25 mouse cellular contexts compared by ENCODE assay signal in the genomic region with DNA sequence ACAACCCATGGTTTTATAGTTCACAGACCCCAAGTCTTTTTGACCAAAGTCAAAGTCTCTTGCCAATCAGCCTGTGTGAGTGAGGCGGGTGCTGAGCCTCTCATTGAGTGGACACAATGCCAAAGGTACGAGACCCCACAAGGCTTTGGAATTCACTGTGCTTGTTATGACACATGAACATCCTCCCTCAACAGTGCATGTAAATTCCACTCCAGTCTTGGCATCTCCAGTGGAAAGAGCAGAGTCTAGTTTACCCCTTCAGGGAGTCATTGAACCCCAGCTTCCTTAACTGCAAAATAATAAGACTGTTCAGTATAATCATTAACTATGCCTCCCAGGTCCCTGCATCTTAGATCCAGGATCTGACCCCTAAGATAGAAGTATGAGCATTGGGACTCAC. TPM values are rescaled to one million over a fixed set of nuclear protein-coding genes. Genes with fewer than 3 reads are reported as not detected.
DNase-seq lines count a peak whose midpoint lies in the region; ATAC-seq and TF ChIP-seq lines count a peak whose summit lies in the region.
"Had no signal": no experiment of that assay in that cellular context is flagged by ENCODE, and none has a peak within 500 bp of the region (broad histone marks: within the 10 kb centered on the region; RNA-seq: fewer than 3 reads in every experiment).

No protein-coding gene starts in this region.

- WGBS in kidney, adult 2 months, result 54% methylated on average over 2 of the region's 2 CpGs
- WGBS in kidney, embryonic 16.5 days, result 81% methylated on average over 2 of the region's 2 CpGs
- WGBS in hindbrain, embryonic 16.5 days, result 93% methylated on average over 2 of the region's 2 CpGs

- H3K4me1 ChIP-seq in kidney, adult 2 months (ENCODE audit: control insufficient read depth, insufficient read depth, low read length), result peaks cover 15% of the 10 kb centered on the region
- peaks cover 8% of the 10 kb centered on the region for H3K4me1 ChIP-seq in kidney, embryonic 16.5 days (ENCODE audit: insufficient read depth, low read length)
- no peaks in the 10 kb centered on the region for H3K4me1 ChIP-seq in hindbrain, embryonic 16.5 days (ENCODE audit: control insufficient read depth, insufficient read depth, low read depth, low read length)
- H3K4me1 ChIP-seq: hindbrain, embryonic 12.5 days had no signal

- no peaks in the 10 kb centered on the region for H3K27me3 ChIP-seq in kidney, adult 2 months (replicated peaks; ENCODE audit: control insufficient read depth, insufficient read depth, low read length)
- no peaks in the 10 kb centered on the region for H3K27me3 ChIP-seq in kidney, embryonic 16.5 days (ENCODE audit: insufficient read depth, low read length)
- no peaks in the 10 kb centered on the region for H3K27me3 ChIP-seq in hindbrain, embryonic 16.5 days (replicated peaks; ENCODE audit: control insufficient read depth, insufficient read depth, low read length)
- H3K27me3 ChIP-seq: embryonic facial prominence, embryonic 15.5 days; heart, embryonic 13.5 days; hindbrain, embryonic 12.5 days had no signal

- no peak; the same call in 1 of the 2 replicates for ATAC-seq in kidney, embryonic 16.5 days (ENCODE audit: low FRiP score, low TSS enrichment)
- no peak for ATAC-seq in hindbrain, embryonic 16.5 days
- ATAC-seq: CD4-positive, CD25-positive, alpha-beta regulatory T cell, adult 4 months; forebrain, embryonic 14.5 days had no signal

- intact Hi-C loops in heart, postnatal 36 days (cut with DNase I), result no loop called here

- no peaks in the 10 kb centered on the region for H3K36me3 ChIP-seq in kidney, adult 2 months (ENCODE audit: control insufficient read depth, insufficient read depth, low read length)
- H3K36me3 ChIP-seq in kidney, embryonic 16.5 days (ENCODE audit: insufficient read depth, low read length), result no peaks in the 10 kb centered on the region
- H3K36me3 ChIP-seq in hindbrain, embryonic 16.5 days (ENCODE audit: control insufficient read depth, insufficient read depth, low read length), result no peaks in the 10 kb centered on the region
- H3K36me3 ChIP-seq: embryonic facial prominence, embryonic 15.5 days; forebrain, embryonic 10.5 days; G1E; heart, embryonic 13.5 days; hindbrain, embryonic 12.5 days had no signal

- H3K4me2 ChIP-seq in kidney, embryonic 16.5 days (replicated peaks; ENCODE audit: low read depth, low read length), result no peak overlapping the region
- no peak overlapping the region for H3K4me2 ChIP-seq in hindbrain, embryonic 16.5 days (ENCODE audit: low read length)
- H3K4me2 ChIP-seq: embryonic facial prominence, embryonic 15.5 days; heart, embryonic 13.5 days; hindbrain, embryonic 12.5 days had no signal

- TF ChIP-seq CTCF in kidney, adult 2 months (conservative IDR thresholded peaks at IDR 0.05; ENCODE audit: insufficient read depth, insufficient read length, low read depth, low read length), result no peak

- DNase-seq in heart, adult 11 months, result peak; percentile 63
- no peak for DNase-seq in heart, postnatal 36 days
- DNase-seq in kidney, adult 2 months, result peak; percentile 85
- peak; percentile 41 for DNase-seq in kidney, postnatal 10 days
- no peak for DNase-seq in layer of hippocampus, adult 9-10 months (ENCODE audit: low spot score)
- DNase-seq: adrenal gland, adult 8-10 months; adrenal gland, postnatal 36 days; B cell, adult 2 months; cerebellum, adult 11 months; cerebellum, adult 8-10 months; cerebellum, postnatal 14 days; embryo, embryonic 11 days; gastrocnemius, adult 2 months; gastrocnemius, postnatal 25 days; heart, postnatal 4 days had no signal

- no peak overlapping the region for H3K9ac ChIP-seq in kidney, embryonic 16.5 days (replicated peaks; ENCODE audit: low read length)
- H3K9ac ChIP-seq in hindbrain, embryonic 16.5 days (ENCODE audit: low read depth, low read length), result no peak overlapping the region
- H3K9ac ChIP-seq: embryonic facial prominence, embryonic 15.5 days; heart, embryonic 13.5 days; hindbrain, embryonic 12.5 days had no signal

- H3K9me3 ChIP-seq in kidney, embryonic 16.5 days (ENCODE audit: low read length), result no peaks in the 10 kb centered on the region
- H3K9me3 ChIP-seq in hindbrain, embryonic 16.5 days (ENCODE audit: control insufficient read depth, low read length), result no peaks in the 10 kb centered on the region
- H3K9me3 ChIP-seq: embryonic facial prominence, embryonic 15.5 days; forebrain, embryonic 10.5 days; G1E; heart, embryonic 13.5 days; hindbrain, embryonic 12.5 days had no signal

- no peak overlapping the region for H3K27ac ChIP-seq in kidney, adult 2 months (ENCODE audit: insufficient read depth, low read depth, low read length)
- H3K27ac ChIP-seq in kidney, embryonic 16.5 days (ENCODE audit: low read length), result no peak overlapping the region
- no peak overlapping the region for H3K27ac ChIP-seq in hindbrain, embryonic 16.5 days (ENCODE audit: low read depth, low read length)
- H3K27ac ChIP-seq: embryonic facial prominence, embryonic 15.5 days; forebrain, embryonic 10.5 days; gastrocnemius, adult 2 months; heart, embryonic 13.5 days; hindbrain, embryonic 12.5 days had no signal

- H3K4me3 ChIP-seq in kidney, adult 2 months (ENCODE audit: insufficient read depth, low read depth, low read length), result no peak overlapping the region
- no peak overlapping the region for H3K4me3 ChIP-seq in kidney, embryonic 16.5 days (ENCODE audit: low read length)
- H3K4me3 ChIP-seq in hindbrain, embryonic 16.5 days (ENCODE audit: low read length), result no peak overlapping the region
- H3K4me3 ChIP-seq: embryonic facial prominence, embryonic 15.5 days; erythroblast, embryonic 14.5 days; forebrain, embryonic 10.5 days; gastrocnemius, adult 2 months; heart, embryonic 13.5 days; hindbrain, embryonic 12.5 days had no signal

- TF ChIP-seq POLR2A in kidney, adult 2 months (IDR thresholded peaks at IDR 0.05; ENCODE audit: low read depth, low read length), result no peak

RNA-seq across cellular contexts. Expression of gene Lmo4, which starts 41.3 kb away (rescaled TPM):
- 10 to 100 TPM; 31.4 to 34.5 TPM for total RNA-seq in heart, postnatal 36 days (2021)
- 88.7 and 108 TPM in 2 replicates for polyA plus RNA-seq in kidney, adult 2 months (2012; rRNA removed)
- polyA plus RNA-seq in kidney, embryonic 16.5 days (2015; fragmentation: Nextera tagmentation; extraction: Ambion mirVana), result 61.6 and 62.7 TPM in 2 replicates
- polyA plus RNA-seq in hindbrain, embryonic 16.5 days (2015; fragmentation: Nextera tagmentation; extraction: Ambion mirVana), result 132 and 159 TPM in 2 replicates

Comparison
In these comparisons a context has a peak if more than half of its experiments do, and no peak if none do; other contexts are left out.
1. DNase-seq: peak in heart, adult 11 months (single experiment), kidney, adult 2 months (single experiment) and kidney, postnatal 10 days (single experiment); none in heart, postnatal 36 days (0 of 2) and layer of hippocampus, adult 9-10 months (single experiment).